Mouse (Mus musculus) heart, postnatal 25 days (tissue): ENCODE measurements around the gene Ptch2. TPM values are rescaled to one million over a fixed set of nuclear protein-coding genes. Genes with fewer than 3 reads are reported as not detected.
A peak's percentile ranks its signal among the peaks of the same experiment; 100 is the strongest.

Experiments used
- DNase-seq: peaks from one replicate; pipeline ENCODE4 v3.0.0; 2022; ENCODE audit warnings: low spot score
- intact Hi-C: fragments of 180-260 bp; cut with DNase I; formaldehyde crosslinking; loops from one replicate; pipeline ENCODE4 v1.15.1; 2025
- total RNA-seq, 2 experiments: library from RNA; stranded (reverse); gene quantifications; 2 replicates each; pipeline ENCODE4 v1.2.3; 2021

Ptch2 gene
- total RNA-seq, result 1 to 10 TPM; 1.1 to 1.5 TPM

GRCm38 (mm10) chr4:117095551-117096452 is at the start of gene Ptch2:
Gene Ptch2 (plus strand): TSS chr4:117096075.
- DNase-seq, result peak; percentile 73
- intact Hi-C loops, result no loop called here

DNA sequence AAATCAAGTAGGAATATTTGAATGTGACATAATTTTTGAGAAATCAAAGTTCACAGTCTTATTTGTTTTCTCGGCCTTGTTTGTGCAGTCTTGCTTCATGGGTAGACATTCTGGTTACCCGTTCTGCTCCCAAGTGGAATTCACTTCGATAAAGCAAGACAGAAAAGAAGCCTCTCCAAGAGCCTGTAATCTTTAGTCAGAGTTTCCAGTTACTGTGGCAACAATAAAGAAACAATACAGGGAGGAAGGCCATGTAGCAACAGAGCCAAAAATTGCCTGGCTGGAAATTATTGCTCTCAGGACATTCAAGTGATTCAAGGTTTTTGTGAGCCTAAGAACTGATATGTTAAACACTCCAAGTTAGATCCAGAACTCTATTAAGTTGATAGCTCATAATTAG is 47.0 kb upstream of the Ptch2 start:
- intact Hi-C loops, result no loop called here
- DNase-seq, result peak; percentile 46

GRCm38 (mm10) chr4:117049485-117049884 is 46.4 kb upstream of the Ptch2 start:
- no peak for DNase-seq
- intact Hi-C loops, result no loop called here

- no peak for DNase-seq
- intact Hi-C loops, result no loop called here
Measured at GRCm38 (mm10) chr4:117052626-117053025, 43.2 kb upstream of the Ptch2 start.

GRCm38 (mm10) chr4:117053956-117054355 is 41.9 kb upstream of the Ptch2 start:
- no peak for DNase-seq
- intact Hi-C loops, result no loop called here

DNA sequence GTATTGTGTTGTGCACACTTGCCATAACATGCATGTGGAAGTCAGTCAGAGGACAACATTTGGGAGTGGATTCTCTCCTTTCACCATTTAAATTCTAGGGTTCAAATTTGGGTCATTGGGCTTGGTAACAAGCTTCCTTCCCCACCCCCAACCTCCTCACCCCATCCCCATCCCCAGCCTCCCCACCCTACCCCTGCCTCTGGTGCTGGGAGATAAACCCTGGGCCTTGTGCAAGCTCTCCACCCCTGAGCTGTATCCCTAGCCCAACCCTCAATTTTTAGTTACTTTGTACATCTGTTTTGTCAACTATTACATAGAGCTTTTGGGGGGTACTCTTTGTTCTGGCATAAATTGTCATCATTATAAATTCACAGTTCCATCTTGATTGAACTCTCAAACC is 39.8 kb upstream of the Ptch2 start:
- DNase-seq, result no peak
- intact Hi-C loops, result no loop called here

DNA sequence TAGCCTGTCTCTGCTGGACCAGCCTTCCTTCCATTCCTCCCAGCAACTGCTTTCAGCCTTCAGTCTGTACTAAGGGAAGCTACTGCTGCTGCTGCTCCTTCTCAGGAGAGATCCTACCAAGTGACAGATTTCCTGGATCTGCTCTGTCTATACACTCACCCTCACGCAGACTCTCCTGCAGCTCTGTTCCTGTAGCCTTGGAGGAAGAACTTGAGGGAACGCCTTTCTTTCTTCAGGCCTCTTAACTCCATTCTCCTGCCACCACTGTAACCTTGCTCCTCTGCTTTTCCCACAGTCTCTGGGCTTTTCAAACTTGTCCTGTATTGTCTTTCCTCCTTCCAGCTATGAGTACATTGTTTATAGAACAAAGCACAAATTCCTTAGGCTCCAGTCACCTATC is 39.4 kb upstream of the Ptch2 start:
- no peak for DNase-seq
- intact Hi-C loops, result no loop called here

DNA sequence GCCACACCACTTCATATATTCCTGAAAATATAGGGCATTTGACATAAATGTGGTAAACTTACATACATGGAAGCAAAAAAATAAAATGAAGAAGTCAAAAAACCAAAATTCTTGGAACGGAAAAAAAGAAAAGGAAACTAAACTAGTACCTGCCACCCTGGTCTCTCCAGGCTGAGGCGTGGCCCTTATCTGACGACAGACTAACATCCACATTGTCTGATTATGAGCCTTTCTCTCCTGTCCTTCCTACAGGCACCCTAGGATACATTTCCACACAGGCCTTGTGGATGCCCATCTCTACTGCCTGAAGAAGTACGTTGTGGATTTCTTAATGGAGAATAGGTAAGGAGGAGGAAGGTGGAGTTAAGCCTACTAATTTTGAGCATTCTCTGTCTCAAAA is 37.4 kb upstream of the Ptch2 start:
- no peak for DNase-seq
- intact Hi-C loops, result no loop called here

GRCm38 (mm10) chr4:117062700-117063390 is 33.0 kb upstream of the Ptch2 start:
- intact Hi-C loops, result no loop called here
- DNase-seq, result no peak

DNA sequence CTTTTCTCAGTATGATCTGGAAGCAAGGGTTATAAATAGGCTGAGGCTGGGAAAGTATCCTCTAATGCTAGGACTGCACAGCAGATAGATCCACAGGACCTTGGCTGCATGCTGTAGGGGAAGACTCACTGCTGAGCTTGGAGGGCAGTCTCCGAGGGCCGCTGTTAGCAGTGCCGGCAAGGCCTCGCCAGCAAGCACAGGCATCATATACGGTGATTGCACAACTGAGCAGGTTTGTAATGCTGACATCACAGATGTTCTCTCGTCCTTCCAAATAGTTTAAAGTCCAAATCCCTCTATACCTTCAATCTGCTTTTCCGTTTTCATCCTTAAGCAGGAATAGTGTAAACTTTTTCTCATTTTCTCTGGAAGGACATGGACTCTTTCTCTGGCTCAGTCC is 27.8 kb upstream of the Ptch2 start:
- intact Hi-C loops, result no loop called here
- no peak for DNase-seq

DNA sequence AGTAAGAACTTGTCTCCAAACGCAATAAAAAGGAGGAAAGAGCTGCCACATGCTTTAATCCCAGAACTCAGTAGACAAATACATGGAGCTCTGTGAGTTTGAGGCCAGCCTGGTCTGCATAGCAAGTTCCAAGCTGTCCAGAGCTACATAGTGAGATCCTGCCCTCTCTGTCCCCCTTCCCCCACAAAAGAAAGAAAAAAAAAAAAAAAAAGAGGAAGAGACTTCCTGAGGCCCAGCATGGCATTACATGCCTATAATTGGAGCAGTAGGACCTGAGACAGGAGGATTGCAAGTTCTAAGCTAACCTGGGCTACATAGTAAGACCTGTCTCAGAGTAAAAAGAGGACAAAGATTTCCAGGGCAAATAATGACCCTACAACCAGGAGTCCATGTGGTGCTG is 26.2 kb upstream of the Ptch2 start:
- intact Hi-C loops, result no loop called here
- DNase-seq, result no peak

GRCm38 (mm10) chr4:117070624-117071023 is 25.3 kb upstream of the Ptch2 start:
- DNase-seq, result no peak
- intact Hi-C loops, result no loop called here

DNA sequence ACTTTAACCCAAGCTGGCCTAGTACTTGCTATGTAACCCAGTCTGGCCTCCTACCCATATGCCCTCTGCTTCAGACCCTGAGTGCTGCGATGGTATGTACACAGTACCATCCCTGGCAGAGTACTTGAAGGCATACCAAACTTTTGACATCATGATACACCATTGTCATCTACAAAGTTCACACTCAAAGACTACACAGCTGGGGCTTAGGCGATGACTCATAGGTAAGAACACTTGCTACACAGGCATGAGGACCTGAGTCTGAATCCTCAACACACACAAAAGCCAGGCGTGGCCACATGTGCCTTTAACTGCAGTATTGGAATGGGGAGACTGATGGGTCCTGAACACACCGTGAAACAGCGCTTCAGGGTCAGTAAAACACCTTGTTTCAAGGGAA is 24.7 kb upstream of the Ptch2 start:
- DNase-seq, result no peak
- intact Hi-C loops, result no loop called here

DNA sequence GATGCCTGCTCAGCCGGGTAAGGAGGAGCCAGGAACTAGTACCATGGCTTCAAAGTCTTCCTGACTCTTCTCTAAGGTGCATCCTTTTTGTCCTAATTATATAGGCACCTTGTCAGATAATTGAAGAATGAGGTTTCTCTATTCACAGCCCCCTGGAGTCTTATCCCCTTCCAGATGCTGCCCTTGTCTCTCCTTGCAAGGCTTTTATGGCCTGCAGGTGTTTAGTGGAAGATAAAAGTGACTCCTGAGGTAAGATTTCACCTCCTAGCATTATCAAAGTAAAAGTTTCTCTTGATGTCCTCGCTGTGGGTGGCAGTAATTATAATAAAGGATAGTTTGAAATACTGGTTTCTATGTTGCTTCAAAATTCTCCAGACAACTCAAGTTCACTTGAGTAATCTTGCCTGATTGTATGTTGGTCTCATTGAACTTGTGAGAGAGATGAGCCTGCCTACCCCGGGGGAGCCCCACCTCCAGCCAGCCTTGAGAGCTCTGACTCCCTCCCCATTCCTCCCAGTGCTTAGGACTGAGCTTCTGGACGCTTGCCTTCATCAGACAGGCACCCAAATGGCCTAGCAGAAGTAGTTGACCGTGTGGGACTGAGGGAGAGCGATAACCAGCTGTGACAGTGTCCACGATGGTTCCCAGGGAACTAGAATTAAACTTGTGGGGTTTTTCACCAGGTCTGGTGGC is 7.8 kb upstream of the Ptch2 start:
- intact Hi-C loops, result no loop called here

GRCm38 (mm10) chr4:117090586-117090985 is 5.3 kb upstream of the Ptch2 start:
- no peak for DNase-seq
- intact Hi-C loops, result no loop called here

More for the DNA sequence above, 7.8 kb upstream of the Ptch2 start:
- no peak for DNase-seq

DNA sequence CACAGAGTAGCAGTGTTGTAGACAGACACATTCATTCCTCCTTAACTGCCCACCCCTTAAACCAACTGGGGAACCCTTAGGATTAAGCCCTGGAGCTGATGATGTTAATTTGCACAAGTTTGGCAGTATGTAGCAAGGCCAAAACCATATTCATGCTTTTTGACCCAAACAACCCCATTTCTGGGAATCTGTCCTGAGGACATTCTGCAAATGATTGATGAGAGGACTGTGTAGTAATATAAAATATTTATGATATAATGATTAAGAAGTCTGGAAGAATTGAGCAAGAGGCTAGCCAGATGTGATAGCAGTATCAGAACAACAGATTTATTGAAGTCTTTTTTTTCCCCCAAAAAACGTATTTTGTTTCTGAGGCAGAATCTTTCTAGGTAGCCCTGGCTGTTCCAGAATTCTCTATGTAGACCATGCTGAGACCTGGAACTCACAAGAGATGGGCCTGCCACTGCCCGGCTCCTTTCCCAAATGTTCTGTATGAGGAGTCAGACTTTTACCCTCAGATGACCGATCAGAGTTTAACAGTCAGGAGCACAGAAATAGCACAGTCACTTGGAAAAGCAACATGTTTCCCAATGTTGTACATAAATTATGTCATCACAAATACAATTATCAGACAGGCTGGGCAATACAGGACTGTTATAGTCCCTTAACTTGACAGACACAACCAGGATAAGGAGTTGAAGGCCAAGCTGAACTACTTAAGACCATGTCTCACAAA is 1.1 kb upstream of the Ptch2 start:
- no peak for DNase-seq
- intact Hi-C loops, result no loop called here

DNA sequence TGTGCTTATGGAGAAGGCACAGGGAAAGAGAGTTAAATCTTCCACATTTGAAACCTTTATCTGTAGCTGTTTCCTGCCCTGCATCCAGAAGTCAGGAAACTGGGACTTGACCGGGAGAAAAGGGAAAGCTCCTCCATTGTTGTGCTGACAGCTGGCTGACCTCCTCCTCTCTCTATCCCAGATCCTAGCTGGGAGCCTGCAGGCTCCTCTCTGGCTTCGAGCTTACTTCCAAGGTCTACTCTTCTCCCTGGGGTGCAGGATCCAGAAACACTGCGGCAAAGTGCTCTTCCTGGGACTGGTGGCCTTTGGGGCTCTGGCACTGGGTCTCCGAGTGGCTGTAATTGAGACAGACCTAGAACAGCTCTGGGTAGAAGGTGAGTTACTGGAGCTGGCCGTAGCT is 791 bp downstream of the Ptch2 start:
- DNase-seq, result no peak
- intact Hi-C loops, result no loop called here

DNA sequence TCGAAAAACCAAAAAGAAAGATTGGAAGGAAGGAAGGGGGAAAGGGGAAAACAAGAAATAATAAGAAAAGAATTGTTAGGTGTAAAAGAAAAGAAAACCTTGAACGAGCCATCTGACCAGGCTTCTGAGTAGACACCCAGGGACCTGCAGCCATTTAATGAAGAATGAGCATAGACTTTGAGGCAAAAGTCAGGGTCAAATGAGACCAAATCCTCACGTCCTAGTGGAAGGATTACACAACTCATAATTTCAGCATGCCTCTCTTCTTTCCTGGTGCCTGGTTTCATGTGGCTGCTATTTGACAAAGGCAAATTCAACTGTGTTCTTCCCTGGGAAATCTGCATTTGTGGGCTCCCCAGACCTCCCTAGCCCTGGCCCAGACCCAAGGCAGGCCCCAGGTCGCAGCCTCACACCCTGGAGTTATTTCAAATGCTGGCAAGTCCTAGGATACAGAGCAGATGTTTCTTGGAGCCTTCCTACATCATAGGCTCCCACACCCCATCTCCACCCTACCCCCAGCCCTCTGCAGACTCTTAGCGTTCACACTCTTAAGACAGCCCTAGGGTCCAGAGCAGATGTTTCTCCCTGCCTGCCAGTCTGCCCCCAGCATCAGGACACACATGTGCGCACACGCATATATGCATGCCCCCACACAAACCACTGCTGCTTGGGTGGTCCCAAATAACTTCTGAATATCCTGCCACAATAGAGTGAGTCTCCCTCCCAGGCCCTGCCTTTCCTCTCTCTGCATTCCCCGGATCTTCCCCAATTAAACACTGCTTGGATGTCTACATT is 2.3 kb downstream of the Ptch2 start:
- intact Hi-C loops, result no loop called here
- DNase-seq, result no peak

- no peak for DNase-seq
- intact Hi-C loops, result no loop called here
Measured at GRCm38 (mm10) chr4:117098764-117099036, 2.8 kb downstream of the Ptch2 start.

GRCm38 (mm10) chr4:117100036-117100435 is 4.2 kb downstream of the Ptch2 start:
- no peak for DNase-seq
- intact Hi-C loops, result loop anchor here (5.0 kb wide), 1 partner anchor 42 kb away; no protein-coding TSS in a partner anchor
